Mouse (Mus musculus): ENCODE data around the gene Kcnj9. TPM values are rescaled to one million over a fixed set of nuclear protein-coding genes. Genes with fewer than 3 reads are reported as not detected.

The Kcnj9 gene
- total RNA-seq, 4 experiments from 2014 or later: not detected

DNA sequence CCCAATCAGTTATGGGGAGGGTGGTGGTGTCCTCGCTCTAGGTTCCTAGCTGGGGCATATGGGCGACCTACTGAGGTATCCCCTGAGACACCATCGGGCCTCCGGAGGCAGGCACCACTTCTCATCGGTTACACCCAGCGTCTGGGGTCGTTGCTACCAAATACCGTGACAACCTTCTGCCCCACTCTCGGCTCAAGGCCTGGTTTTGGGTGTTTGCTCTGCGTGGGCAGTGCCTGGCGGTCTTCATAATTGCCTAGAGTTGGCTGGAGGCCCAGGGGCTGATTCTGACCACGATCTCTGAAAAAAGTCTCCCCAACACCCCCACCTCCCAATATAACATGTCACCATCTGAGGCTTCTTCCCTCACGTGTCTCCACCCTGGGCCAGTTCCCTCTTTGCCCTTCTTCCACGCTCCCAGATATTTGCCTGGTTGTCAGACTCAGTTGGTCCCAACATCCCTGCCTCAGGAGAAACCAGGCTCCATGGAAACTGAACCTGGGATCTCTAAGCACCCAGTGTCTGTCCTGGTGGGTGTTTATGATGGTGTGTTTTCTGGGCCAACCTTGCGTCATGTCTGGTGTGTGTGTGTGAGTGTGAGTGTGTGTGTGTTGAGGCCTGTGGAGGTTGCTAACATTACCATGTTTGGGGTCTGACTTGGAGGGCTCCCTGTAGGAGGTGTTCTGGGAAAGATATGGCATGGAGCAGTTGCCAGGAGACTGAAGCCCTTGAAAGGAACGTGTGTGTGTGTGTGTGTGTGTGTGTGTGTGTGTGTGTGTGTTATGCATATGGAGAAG lies 16.2 kb downstream of the Kcnj9 start:
- no peak for DNase-seq (ENCODE audit: low spot score in 2 of 2)

DNA sequence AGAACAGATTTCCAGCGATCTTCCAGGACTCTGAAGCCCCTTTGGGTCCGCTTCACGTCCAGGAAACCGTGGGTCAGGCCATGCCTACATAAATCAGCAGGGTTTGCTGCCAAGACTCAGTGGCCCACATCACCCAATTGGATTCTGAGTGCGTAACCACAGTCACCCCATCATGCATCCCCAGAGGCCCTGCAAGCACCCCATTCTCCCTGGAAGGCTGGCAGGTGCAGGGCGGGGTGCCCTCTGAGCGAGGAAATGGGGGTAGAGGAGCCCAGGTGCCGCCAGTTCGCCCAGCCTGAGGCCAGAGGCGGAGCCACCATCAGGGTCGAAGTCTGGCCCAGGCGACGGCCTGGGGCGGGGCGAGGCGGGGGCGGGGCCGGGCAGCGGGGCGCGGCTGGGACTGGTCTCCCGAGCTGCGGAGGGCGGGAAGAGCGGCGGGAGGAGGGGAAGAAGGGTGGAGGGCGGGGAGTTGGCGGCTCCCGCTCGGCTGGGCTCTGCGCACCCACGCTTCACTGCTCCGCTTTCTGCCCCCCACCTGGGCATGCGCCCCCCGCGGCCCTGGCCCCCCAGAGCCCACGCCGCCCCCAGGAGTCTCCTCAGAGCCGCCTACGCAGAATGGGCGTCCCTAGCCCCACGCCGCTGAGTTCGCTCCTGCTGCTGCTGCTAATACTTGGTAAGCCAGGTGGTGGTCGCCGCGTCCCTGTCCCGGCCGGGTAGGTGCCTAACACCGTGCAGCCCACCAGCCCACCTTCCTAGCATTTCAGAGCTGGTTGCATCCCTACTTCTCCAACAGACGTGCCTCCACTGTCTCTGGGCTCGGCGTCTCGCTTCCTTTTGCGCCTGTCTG lies 17.0 kb downstream of the Kcnj9 start:
- DNase-seq (ENCODE audit: low spot score in 2 of 2): peak; percentile 75 to 79

DNA sequence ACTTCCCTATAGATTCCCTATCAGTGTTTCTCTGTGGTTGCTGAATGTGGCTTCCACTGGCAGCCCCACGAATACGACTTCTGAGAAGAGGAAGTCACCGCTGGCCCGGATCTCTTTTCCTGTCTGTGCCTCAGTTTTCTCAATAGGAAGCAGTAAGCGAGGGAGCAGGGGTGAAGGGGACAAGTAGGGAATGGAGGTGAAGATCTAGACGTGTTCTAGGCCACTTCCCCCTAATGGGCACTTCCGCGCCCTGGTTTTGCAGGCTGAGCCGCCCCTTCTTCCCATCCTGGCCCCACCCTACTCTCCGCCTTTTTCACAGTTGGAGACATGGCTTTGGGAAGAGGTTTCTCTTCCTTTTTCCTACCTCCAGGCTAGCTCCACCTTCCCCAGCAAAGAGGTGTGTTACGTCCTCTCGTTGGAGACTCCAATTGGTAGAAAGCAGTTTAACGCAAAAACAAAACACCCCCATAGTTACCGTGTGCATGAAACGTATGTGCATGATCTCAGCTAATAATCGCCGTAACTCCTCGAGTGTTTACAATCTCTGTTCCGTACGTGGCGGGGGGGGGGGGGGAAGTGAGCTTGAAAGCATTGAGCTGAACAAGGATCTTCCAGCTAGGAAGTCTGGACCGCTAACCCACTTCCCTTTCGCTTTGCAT lies 17.7 kb downstream of the Kcnj9 start:
- no peak for DNase-seq (ENCODE audit: low spot score in 2 of 2)

DNA sequence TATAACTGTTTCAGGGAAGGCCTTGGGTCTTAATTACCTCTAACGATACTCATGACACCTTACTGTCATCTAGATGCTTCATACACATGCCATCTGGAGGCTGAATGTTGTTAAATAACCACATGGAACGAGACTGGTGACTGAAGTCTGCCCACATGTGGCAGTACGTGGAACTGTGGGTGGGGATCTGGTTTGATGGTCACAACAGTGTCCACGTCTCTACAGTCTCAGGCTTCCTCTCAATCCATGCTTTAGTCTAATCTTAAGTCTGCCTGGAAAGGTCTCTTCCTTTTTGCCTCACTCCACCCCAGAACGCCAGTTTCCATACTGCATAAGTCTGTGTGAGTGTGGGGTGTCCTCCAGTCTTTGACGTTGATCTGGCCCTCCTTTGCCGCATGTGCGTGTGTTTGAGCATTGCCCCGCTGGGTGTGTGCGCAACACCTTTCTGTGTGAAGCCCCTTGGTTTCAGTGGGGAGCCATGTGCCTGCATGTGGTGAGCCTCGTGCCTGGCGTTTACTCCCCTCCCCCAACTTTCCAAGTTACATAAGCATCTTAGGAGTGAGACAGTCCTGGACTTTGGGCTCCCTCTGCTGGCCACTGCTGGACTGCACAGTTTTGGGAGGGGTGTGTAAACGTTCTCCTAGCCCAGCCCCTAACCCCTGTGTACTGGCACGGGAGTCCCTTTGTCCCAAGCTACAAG lies 19.3 kb downstream of the Kcnj9 start:
- peak; percentile 85 to 88 for DNase-seq (ENCODE audit: low spot score in 2 of 2)

DNA sequence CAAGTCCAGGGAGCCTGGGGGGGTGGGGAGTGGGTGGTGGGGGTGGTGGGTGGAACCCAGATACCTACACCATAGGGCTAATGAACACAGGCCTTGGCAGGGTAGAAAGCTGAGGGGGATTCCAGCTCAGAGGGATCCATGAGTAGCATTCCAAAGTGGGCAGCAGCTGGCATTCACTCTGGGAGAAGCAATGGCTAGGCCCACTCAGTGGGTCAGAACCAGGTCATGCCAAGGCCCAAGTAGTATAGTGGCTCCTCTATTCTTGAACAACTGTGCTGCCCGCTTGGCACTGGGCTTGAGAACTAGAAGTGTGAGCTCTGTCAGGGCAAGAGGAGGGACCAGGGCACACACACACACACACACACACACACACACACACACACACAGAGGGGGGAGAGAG lies 20.7 kb downstream of the Kcnj9 start:
- DNase-seq (ENCODE audit: low spot score in 2 of 2): no peak

DNA sequence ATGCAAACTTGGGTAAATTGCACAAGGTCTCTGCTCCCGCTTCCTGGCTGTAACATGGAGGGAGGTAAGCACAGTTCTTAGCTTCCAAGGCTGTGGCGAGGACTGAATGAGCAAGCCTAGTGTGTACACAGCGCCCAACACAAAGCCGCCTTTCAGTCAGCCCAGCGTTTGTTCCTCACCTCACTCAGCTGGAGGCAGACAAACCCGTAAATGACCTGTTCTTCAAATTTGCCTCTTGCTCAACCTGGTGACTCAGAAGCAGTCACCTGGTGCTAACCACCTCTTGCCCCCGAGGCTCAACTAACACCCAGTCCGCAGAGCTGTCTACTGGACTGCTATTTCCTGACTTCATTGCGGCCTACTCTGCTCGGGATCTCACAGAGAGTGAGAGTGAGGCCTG lies 21.2 kb downstream of the Kcnj9 start:
- DNase-seq (ENCODE audit: low spot score in 2 of 2): no peak

DNA sequence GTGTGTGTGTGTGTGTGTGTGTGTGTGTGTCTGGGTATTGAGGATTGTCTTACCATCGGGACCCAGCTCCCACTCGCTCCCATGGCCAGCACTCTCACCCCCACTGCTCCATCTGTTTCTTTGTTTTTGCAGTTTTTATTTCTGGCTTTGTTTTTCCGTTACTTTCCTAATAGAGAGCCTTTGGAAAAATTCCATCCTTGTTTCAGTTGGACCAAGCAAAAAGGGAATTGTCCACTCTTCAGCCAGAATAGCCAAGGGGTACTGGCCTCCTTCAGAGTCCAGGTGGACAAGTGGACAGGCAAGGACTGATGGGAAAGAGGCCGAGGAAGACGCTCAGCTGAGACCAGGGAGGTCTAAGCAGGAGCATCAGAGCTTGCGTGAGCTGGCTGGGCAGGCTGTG lies 22.2 kb downstream of the Kcnj9 start:
- no peak for DNase-seq (ENCODE audit: low spot score in 2 of 2)

DNA sequence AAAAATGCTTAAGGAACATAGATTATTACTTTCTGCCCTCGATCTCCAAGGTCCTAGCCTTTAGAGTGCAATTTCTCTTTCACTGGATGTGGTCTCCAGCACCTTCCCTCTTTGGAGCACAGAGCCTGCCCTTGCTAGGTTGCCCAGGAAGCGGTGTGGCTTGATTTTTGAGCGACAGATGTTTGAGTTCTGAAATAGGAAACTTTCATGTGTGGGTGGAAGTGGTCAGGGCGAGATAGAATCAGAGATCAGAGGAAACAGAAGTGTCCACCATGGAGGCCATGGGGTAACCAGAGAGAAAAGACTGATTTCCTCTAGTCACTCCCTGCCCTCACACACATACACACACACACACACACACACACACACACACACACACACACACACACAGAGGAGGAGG lies 22.9 kb downstream of the Kcnj9 start:
- DNase-seq (ENCODE audit: low spot score in 2 of 2): no peak

DNA sequence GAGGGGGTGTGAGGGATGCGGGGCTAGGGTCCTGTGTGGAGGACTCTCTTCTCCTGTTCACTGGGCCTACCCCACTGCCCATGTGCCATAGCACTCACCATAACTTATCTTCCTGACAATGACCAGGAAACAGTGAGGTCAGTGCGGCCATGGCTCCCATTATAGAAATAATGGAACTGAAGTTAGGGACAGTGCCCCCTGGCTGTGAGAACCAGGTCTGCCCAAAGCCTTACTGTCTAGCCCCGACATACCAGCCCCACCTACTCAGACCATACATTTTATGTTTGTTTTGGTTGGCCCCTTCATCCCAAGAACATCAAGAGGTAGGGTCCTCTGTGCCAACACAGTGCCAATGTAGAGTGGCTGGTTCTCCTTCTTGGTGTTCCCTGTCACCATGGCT lies 23.5 kb downstream of the Kcnj9 start:
- DNase-seq (ENCODE audit: low spot score in 2 of 2): no peak

DNA sequence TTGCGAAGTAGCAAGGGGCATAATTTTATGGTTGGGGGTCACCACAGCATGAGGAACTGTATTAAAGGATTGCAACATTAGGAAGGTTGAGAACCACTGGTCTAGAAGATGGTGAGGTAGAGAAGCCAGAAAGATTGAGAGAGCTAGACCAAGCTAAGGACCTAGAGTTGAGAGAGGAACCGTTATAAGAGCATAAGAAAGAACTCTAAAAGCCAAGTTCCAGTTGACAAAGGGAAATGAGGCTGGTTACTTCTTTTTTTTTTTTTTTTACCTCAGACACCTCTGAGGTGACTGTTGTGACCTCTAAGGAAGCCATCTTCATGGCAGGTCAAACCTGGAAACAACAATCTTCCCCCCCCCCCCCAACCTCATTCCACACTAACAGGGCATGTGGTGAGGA lies 24.0 kb downstream of the Kcnj9 start:
- no peak for DNase-seq (ENCODE audit: low spot score in 2 of 2)

DNA sequence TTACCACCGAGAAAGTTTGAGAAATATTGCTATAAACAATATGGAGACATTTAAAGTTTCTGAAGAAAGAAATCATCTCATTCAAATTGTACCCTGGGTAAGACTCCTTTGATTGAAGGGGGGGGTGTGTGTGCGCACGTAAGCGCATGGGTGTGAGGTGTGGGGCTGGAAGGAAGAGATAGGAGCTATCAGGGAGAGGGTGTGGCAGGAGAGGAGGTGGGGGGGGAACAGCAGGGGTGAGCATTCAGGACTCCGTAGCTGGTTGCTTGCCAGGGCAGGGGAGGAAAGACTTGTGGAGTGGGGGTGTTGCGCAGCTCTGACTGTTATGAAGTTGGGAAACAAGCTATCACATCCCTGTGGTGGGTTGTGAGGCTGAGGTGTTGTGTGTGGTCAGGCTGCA lies 24.7 kb downstream of the Kcnj9 start:
- no peak for DNase-seq (ENCODE audit: low spot score in 2 of 2)

DNA sequence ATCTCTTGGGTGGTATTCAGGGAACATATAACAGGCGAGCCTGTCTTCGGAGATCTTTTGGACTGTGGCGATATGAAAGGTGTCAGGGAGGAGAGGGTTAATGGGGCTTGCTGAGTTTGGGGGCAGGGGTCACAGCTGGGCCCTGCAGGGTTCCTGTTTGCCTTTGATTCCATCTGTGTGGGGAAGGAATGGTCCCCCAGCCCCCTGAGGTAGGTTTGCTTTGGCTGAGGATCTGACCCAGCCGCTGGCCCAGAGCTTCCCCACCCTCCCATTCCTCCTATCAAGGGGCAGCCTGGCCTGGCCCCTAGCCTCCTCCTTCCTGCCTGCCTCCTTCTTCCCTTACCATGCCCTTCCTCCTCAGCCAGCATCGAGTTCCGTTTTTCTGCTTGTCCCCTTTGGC lies 26.3 kb downstream of the Kcnj9 start:
- DNase-seq (ENCODE audit: low spot score in 2 of 2): no peak

DNA sequence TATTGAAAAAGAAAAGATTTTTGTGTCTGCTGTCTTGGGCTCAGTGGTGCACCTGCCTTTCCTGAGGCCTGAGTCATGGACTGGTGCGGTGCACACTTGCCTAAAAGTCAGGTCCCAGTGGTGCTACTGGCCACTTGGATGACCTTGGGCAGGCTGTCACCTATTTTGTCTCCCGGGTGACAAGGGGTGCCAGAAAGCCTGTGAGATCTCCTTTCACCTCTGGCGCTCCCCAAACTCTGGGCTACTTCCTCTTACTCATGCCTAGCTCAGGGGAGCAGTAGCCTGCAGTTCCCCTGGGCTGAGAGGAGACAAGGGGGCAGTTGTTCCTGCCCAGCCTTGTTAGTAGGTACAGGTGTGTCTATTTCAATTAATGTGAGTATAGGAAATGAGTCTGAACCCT lies 26.8 kb downstream of the Kcnj9 start:
- DNase-seq (ENCODE audit: low spot score in 2 of 2): no peak

DNA sequence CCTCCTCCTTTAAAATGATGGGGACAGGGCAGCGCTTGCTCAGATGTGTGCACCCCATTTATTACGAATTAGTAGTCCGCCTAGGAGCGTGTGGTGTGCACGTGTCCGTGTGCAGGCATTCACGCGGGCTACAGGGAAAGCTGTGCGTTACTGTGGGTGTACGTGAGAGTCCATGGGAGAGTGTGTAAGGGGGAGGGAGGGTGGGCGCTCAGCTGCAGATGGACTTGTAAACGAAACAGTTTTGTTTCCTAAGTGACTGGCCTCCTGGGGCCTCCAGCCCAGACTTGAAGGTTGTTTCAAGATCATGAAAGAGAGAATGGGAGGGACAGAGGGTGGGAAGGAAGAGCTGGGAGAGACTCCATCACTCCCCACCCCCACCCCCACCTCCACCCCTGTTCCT lies 27.9 kb downstream of the Kcnj9 start:
- DNase-seq (ENCODE audit: low spot score in 2 of 2): no peak

DNA sequence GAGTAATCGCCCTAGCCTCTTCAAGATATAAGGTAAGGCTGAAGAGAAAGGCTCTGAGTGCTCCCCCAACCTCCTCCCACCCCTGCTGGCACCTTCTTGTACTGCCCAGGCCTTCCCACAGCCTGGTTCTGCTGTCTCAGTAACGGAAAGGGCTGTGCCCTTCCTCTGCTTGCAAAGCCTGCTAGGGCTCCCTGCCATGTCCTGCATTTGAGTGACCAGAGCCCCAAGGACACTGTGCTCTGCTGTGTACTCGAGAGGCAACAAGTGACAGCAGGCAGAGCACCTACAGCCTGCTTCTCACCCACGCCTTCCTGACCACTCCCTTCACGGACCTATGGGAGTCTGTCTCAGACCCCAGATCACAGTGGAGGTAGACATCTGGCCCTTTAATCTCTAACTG lies 28.9 kb downstream of the Kcnj9 start:
- peak; percentile 52 to 71 for DNase-seq (ENCODE audit: low spot score in 2 of 2)

DNA sequence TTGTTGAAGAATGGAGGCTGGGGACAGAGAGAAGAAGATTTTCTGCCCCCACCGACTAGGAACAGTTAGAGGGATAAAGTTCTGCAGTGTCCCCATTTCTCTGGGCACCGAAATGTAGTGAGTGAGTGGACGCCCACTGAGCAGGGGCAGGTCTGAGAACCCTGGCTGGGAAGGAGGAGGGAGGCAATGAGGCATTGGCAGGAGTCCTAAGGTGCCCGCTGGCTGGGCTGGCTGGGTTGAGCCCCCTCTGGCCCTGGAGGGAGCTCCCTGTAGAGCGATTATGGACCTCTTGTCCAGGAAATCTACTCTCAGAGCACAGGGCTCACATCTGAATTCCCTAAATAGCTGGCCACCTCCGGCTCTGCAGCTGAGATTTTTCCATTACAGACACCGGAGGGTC lies 29.6 kb downstream of the Kcnj9 start:
- DNase-seq (ENCODE audit: low spot score in 2 of 2): no peak

DNA sequence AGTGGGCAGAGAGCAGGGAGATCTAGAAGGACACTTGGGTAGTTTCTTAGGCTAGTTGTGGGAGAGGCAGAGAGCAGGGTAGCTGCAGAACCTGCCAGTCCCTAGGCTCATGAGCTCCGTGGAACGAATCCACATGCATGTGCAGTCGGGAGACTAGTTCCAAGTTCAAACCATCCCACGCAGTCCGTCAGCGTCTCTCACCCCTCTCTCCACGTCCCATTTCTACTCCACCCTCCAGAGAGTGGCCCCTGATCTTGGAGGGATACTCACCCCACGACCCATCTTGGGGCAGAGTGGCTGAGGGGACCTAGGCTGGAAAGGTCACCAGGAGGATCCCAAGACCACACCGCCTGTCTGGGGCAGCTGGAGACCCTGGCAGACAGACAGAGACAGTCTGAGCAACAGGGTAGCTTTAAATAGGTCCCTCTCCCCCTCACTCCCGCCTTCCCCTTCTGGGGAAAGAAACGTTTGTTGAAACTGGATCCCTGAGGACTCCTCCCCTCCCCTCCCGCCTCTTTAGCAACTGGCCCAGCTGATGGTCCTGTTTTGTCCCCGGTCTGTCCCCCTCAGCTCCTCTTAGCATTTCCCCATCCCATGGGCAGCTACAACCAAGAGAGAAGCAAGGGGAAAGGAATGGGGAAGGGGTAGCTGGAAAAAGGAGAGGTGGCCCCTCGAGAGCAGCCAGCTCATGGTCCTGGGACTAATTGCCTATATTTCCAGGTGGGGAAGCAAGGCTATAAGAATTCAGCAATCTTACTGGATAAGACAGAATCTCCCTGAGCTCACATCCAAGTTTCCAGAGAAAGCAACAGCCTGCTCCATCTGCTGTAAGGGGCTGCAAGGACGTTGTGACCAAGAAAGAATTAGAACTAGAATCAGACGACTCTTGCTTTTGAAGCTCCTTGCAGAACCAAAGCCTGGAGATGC lies 31.2 kb downstream of the Kcnj9 start, which contains the start of gene Atp1a2:
Atp1a2 (minus strand) TSS at position 454 of the 927 bp plus-strand sequence.
- peak; percentile 71 to 81 for DNase-seq (ENCODE audit: low spot score in 2 of 2)

DNA sequence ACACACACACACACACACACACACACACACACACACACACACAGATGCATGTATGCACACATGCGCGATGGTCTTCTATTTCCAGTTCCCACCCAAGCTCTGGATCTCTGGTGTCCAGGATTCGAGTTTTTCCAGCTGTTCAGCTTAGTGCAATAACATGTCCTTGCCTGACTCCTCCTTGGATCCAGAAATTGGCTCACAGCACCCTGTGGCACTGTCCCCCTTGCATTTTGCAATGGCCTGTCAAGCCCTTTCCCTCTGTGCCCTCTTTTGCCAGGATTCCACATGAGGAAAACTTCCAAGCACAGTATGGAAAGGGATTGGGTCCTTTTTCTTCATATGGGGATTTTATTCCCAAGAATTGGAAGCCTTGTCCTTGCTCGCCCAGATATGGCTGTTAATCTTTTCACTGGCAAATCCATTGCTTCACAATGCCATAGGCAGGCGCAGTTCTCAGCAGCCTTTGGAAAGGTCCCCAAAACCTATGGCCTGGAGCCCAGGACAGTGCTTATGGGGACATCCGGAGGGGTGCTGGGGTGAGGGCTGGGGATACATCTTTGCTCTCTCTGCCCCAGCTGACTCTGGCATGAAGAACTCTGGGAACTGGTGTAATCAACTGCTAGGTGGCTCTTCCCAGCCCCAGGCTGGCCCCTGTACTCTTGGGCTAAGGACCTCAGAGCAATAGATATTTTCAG lies 32.2 kb downstream of the Kcnj9 start:
- DNase-seq (ENCODE audit: low spot score in 2 of 2): peak; percentile 46 to 58

DNA sequence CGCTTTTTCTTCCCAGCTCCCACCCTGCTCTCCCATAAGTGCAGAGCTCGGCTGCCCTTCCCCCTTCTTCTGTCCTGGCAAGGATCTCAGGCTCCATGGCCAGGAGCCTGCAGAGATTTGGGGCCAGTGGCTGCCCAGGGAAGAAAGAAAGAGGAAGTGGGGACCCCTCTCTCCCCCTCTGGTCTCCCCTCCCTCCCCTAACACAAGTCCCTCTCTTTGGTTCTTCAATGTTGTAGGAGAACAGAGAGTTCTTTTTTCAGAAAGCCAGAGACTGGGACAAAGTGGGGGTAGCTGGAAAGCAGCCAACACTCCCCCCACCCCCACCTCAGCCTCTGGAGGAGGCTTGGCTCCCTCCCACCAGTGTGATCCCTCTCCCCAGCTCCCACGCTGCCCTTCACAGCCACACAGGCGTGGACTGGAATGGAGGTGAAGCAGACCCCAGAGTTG lies 33.3 kb downstream of the Kcnj9 start:
- DNase-seq (ENCODE audit: low spot score in 2 of 2): no peak

DNA sequence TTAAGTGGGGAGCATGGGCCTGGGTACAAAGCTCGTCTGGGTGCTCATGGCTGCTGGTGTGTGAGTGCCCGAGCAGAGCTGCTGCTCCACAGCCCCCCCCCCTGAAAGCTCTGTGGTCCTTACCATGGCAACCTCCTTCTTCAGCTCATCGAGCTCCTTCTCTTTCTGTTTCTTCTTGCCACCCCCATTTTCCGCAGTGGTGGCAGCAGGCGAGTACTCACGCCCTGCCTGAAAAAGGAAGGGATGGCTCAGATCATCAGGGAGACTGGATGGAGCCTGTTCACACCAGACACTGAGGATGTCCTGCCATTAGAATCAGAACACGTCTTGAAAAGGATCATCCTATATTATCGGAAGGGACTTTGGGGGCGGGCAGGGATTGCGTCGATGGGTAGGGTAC lies 35.7 kb downstream of the Kcnj9 start:
- no peak for DNase-seq (ENCODE audit: low spot score in 2 of 2)

All from gastrocnemius, adult 8-10 months (tissue).